Mouse (Mus musculus): Measurements from ENCODE around the gene Zfp791.

- TF ChIP-seq JUND (IDR thresholded peaks at IDR 0.05; ENCODE audit: low read depth, low read length) = no peak
- TF ChIP-seq SIN3A (IDR thresholded peaks at IDR 0.05; ENCODE audit: low read length) = peak; percentile 97
- no peak for TF ChIP-seq GATA1 (IDR thresholded peaks at IDR 0.05; ENCODE audit: low read depth, low read length)
- TF ChIP-seq NRF1 (IDR thresholded peaks at IDR 0.05; ENCODE audit: insufficient read depth, low read depth, low read length, poor library complexity, severe bottlenecking) = no peak
- no peak for TF ChIP-seq CTCF (IDR thresholded peaks at IDR 0.05 in 2 of 3, conservative IDR thresholded peaks at IDR 0.05 in 1 of 3; ENCODE audit: control insufficient read depth in 1 of 3, insufficient read depth in 1 of 3, low read depth in 2 of 3, low read length in 3 of 3, poor library complexity in 1 of 3, severe bottlenecking in 1 of 3)
- no peak for TF ChIP-seq ZC3H11A (IDR thresholded peaks at IDR 0.05; ENCODE audit: low read depth, low read length)
- TF ChIP-seq RCOR1 (IDR thresholded peaks at IDR 0.05; ENCODE audit: low read depth, low read length) = no peak
- TF ChIP-seq BHLHE40 (IDR thresholded peaks at IDR 0.05; ENCODE audit: borderline replicate concordance, low read depth, low read length) = no peak
- no peak for TF ChIP-seq USF1 (IDR thresholded peaks at IDR 0.05; ENCODE audit: low read depth, low read length)
- TF ChIP-seq EP300 (IDR thresholded peaks at IDR 0.05; ENCODE audit: low read depth in 1 of 2, low read length in 2 of 2) = no peak
- TF ChIP-seq CHD2 (IDR thresholded peaks at IDR 0.05; ENCODE audit: low read length) = no peak
- peak in 1 of 2 experiments; percentile 42; a peak in 1 of 4 replicates for TF ChIP-seq POLR2A (IDR thresholded peaks at IDR 0.05; ENCODE audit: control insufficient read depth in 1 of 2, insufficient read depth in 1 of 2, low read depth in 1 of 2, low read length in 2 of 2, poor library complexity in 1 of 2)
- peak; percentile 84 for TF ChIP-seq HCFC1 (IDR thresholded peaks at IDR 0.05; ENCODE audit: low read depth, low read length)
- 0 out of 2 replicates have a peak, but pooled peaks have one; percentile 25 for TF ChIP-seq MAX (IDR thresholded peaks at IDR 0.05; ENCODE audit: low read length)
These were observed 62.8 kb downstream of the Zfp791 start, which contains the start of gene Fbxw9 for GRCm38 (mm10) chr8:85059879-85060616.

Measured in MEL (cell line).